Mouse (Mus musculus): ENCODE results near the gene Gm12166. TPM values are rescaled to one million over a fixed set of nuclear protein-coding genes. Genes with fewer than 3 reads are reported as not detected.

Gm12166 gene
- polyA plus RNA-seq, 1 experiment from 2014 or later, result 9.0 TPM

DNA sequence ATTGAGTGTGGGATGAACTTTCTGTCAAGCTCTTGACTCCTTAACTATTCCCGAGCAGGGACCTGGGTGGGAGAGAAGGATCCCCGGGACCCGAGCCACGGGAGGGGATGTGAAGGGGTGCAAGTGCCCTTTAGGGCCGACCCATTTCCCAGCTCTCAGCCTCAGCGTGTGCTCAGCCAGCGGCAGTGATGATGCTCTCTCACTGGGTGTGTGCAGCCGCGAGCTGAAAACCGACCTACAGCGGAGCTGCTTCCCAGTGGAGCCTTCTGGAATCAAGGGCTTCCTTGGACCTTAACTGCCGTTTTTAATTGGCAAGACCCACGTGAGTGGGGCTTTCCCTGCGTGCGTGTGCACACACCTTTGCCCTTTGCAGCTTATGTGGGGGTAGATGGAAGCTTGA lies 13.2 kb downstream of the Gm12166 start:
- no peaks in the 10 kb centered on the region; the same call in 1 of the 2 replicates for H3K9me3 ChIP-seq (replicated peaks; ENCODE audit: control insufficient read depth, low read length)
- 66% methylated on average over 15 of the region's 15 CpGs for WGBS (ENCODE audit: insufficient replicate concordance)
- no peaks in the 10 kb centered on the region for H3K27me3 ChIP-seq (ENCODE audit: control insufficient read depth, insufficient read depth, low read length)
- H3K27ac ChIP-seq (ENCODE audit: low read depth, low read length), result no peak overlapping the region
- no peaks in the 10 kb centered on the region for H3K4me1 ChIP-seq (ENCODE audit: control insufficient read depth, insufficient read depth, low read length)
- no peaks in the 10 kb centered on the region for H3K36me3 ChIP-seq (ENCODE audit: control insufficient read depth, insufficient read depth, low read length)
- no peak overlapping the region for H3K9ac ChIP-seq (ENCODE audit: low read depth, low read length)
- H3K4me3 ChIP-seq (ENCODE audit: low read depth, low read length), result no peak overlapping the region
- H3K4me2 ChIP-seq, result no peak overlapping the region; the same call in 1 of the 2 replicates
- no peak for ATAC-seq (replicated peaks; ENCODE audit: insufficient number of reproducible peaks, low FRiP score, low TSS enrichment)

DNA sequence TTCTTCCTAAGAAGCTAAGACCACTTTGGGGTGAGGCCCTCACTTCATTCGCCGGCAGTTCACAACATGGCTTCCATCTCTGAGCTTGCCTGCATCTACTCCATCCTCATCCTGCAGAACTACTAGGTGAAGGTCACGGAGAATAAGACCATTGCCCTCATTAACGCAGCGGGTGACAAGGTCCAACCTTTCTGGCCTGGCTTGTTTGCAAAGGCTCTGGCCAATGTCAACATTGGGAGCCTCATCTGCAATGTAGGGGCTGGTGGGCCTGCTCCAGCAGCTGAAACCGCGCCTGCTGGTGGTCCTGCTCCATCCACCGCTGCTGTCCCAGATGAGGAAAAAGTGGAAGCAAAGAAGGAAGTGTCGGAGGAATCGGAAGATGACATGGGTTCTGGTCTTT lies 15.7 kb downstream of the Gm12166 start:
- Histone ChIP-seq H3K27ac (ENCODE audit: low read depth, low read length) (no peak overlapping the region), H3K9me3 (replicated peaks; ENCODE audit: control insufficient read depth, low read length) (no peaks in the 10 kb centered on the region; the same call in 1 of the 2 replicates), H3K4me1 (ENCODE audit: control insufficient read depth, insufficient read depth, low read length) (no peaks in the 10 kb centered on the region), H3K27me3 (ENCODE audit: control insufficient read depth, insufficient read depth, low read length) (no peaks in the 10 kb centered on the region), H3K9ac (ENCODE audit: low read depth, low read length) (no peak overlapping the region), H3K4me3 (ENCODE audit: low read depth, low read length) (no peak overlapping the region), H3K4me2 (no peak overlapping the region), H3K36me3 (ENCODE audit: control insufficient read depth, insufficient read depth, low read length) (no peaks in the 10 kb centered on the region)
- 92% methylated on average over 10 of the region's 10 CpGs for WGBS (ENCODE audit: insufficient replicate concordance)
- no peak for ATAC-seq (replicated peaks; ENCODE audit: insufficient number of reproducible peaks, low FRiP score, low TSS enrichment)

GRCm38 (mm10) chr11:46032956-46033355 lies 19.2 kb downstream of the Gm12166 start:
- 78% methylated on average over 7 of the region's 7 CpGs for WGBS (ENCODE audit: insufficient replicate concordance)
- no peak overlapping the region for H3K27ac ChIP-seq (ENCODE audit: low read depth, low read length)
- no peak overlapping the region for H3K4me2 ChIP-seq
- ATAC-seq (replicated peaks; ENCODE audit: insufficient number of reproducible peaks, low FRiP score, low TSS enrichment), result no peak
- no peak overlapping the region for H3K4me3 ChIP-seq (ENCODE audit: low read depth, low read length)
- H3K27me3 ChIP-seq (ENCODE audit: control insufficient read depth, insufficient read depth, low read length), result no peaks in the 10 kb centered on the region
- H3K9me3 ChIP-seq (replicated peaks; ENCODE audit: control insufficient read depth, low read length), result no peaks in the 10 kb centered on the region; the same call in 1 of the 2 replicates
- no peak overlapping the region for H3K9ac ChIP-seq (ENCODE audit: low read depth, low read length)
- no peaks in the 10 kb centered on the region for H3K36me3 ChIP-seq (ENCODE audit: control insufficient read depth, insufficient read depth, low read length)
- peaks cover 12% of the 10 kb centered on the region for H3K4me1 ChIP-seq (ENCODE audit: control insufficient read depth, insufficient read depth, low read length)

DNA sequence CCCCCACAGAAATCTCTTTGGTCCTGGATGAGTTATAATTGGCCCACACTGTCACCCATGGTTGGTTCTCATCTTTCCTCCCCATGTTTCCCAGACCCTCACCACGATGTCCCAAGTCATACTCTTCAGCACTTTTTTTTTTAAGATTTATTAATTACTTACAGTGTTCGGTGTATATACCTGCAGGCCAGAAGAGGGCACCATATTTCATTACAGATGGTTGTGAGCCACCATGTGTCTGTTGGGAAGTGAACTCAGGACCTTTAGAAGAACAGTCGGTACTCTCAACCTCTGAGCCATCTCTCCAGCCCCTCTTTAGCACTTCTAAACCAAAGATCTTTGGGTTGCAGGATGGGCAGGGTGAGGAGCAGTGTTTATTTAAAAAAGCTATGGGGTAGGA lies 20.7 kb downstream of the Gm12166 start:
- peaks cover 12% of the 10 kb centered on the region for H3K4me1 ChIP-seq (ENCODE audit: control insufficient read depth, insufficient read depth, low read length)
- no peak overlapping the region for H3K4me3 ChIP-seq (ENCODE audit: low read depth, low read length)
- H3K27me3 ChIP-seq (ENCODE audit: control insufficient read depth, insufficient read depth, low read length), result no peaks in the 10 kb centered on the region
- WGBS (ENCODE audit: insufficient replicate concordance), result 46% methylated on average over 3 of the region's 3 CpGs
- no peak for ATAC-seq (replicated peaks; ENCODE audit: insufficient number of reproducible peaks, low FRiP score, low TSS enrichment)
- no peaks in the 10 kb centered on the region; the same call in 1 of the 2 replicates for H3K9me3 ChIP-seq (replicated peaks; ENCODE audit: control insufficient read depth, low read length)
- no peak overlapping the region for H3K9ac ChIP-seq (ENCODE audit: low read depth, low read length)
- H3K4me2 ChIP-seq, result no peak overlapping the region
- H3K36me3 ChIP-seq (ENCODE audit: control insufficient read depth, insufficient read depth, low read length), result no peaks in the 10 kb centered on the region
- H3K27ac ChIP-seq (ENCODE audit: low read depth, low read length), result no peak overlapping the region

DNA sequence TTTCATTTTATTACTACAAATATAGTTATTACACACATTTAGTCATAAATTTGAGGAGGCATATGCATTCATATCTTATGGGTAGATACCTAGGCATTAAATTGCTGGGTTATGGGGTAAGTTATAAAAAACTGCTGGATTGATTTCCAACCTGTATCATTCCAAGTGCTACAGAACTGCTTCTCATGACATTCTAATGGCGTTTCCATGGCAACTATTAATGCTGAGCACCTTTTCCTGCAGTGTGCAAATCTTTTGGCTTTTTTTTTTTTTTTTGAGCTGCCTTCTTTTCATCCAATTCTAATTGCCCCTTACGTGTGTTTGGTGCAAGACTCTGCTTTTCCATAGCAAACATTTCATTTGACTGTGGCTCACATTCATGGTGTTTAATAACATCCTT lies 22.1 kb downstream of the Gm12166 start:
- Histone ChIP-seq H3K9me3 (replicated peaks; ENCODE audit: control insufficient read depth, low read length) (no peaks in the 10 kb centered on the region), H3K4me3 (ENCODE audit: low read depth, low read length) (no peak overlapping the region), H3K9ac (ENCODE audit: low read depth, low read length) (no peak overlapping the region), H3K27ac (ENCODE audit: low read depth, low read length) (no peak overlapping the region), H3K4me1 (ENCODE audit: control insufficient read depth, insufficient read depth, low read length) (peaks cover 12% of the 10 kb centered on the region), H3K27me3 (ENCODE audit: control insufficient read depth, insufficient read depth, low read length) (no peaks in the 10 kb centered on the region), H3K4me2 (no peak overlapping the region), H3K36me3 (ENCODE audit: control insufficient read depth, insufficient read depth, low read length) (no peaks in the 10 kb centered on the region)
- 82% methylated on average over 2 of the region's 2 CpGs for WGBS (ENCODE audit: insufficient replicate concordance)
- no peak for ATAC-seq (replicated peaks; ENCODE audit: insufficient number of reproducible peaks, low FRiP score, low TSS enrichment)

DNA sequence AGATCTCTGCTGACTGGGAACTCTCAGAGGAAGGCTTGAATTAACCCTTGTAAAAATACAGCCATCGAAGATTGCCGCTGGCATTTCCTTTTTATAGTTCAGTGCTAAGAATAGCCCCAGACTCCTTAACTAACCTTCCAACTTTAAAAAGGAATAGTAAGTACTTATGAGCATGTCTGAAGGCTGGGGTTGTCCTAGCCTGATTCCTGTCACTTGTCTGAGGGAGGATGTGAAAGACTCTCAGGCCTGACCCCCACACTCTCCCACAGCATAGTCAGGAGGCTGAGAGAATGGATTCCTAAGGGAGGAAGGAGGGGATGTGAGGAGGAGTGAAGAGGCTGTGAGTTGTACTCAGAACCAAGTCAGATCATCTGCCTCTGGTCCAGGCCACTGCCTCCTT lies 22.6 kb downstream of the Gm12166 start:
- Histone ChIP-seq H3K36me3 (ENCODE audit: control insufficient read depth, insufficient read depth, low read length) (no peaks in the 10 kb centered on the region), H3K9ac (ENCODE audit: low read depth, low read length) (no peak overlapping the region), H3K27me3 (ENCODE audit: control insufficient read depth, insufficient read depth, low read length) (no peaks in the 10 kb centered on the region), H3K4me2 (peak overlapping the region; percentile 24), H3K27ac (ENCODE audit: low read depth, low read length) (peak overlapping the region; percentile 5; the same call in 1 of the 2 replicates), H3K4me3 (ENCODE audit: low read depth, low read length) (no peak overlapping the region), H3K9me3 (replicated peaks; ENCODE audit: control insufficient read depth, low read length) (no peaks in the 10 kb centered on the region), H3K4me1 (ENCODE audit: control insufficient read depth, insufficient read depth, low read length) (peaks cover 12% of the 10 kb centered on the region)
- 36% methylated on average over 2 of the region's 2 CpGs for WGBS (ENCODE audit: insufficient replicate concordance)
- no peak for ATAC-seq (replicated peaks; ENCODE audit: insufficient number of reproducible peaks, low FRiP score, low TSS enrichment)

- no peak for ATAC-seq (replicated peaks; ENCODE audit: insufficient number of reproducible peaks, low FRiP score, low TSS enrichment)
- H3K27ac ChIP-seq (ENCODE audit: low read depth, low read length), result no peak overlapping the region
- WGBS (ENCODE audit: insufficient replicate concordance), result 83% methylated on average over 6 of the region's 6 CpGs
- H3K27me3 ChIP-seq (ENCODE audit: control insufficient read depth, insufficient read depth, low read length), result no peaks in the 10 kb centered on the region
- no peaks in the 10 kb centered on the region for H3K36me3 ChIP-seq (ENCODE audit: control insufficient read depth, insufficient read depth, low read length)
- no peak overlapping the region for H3K9ac ChIP-seq (ENCODE audit: low read depth, low read length)
- no peak overlapping the region for H3K4me3 ChIP-seq (ENCODE audit: low read depth, low read length)
- H3K9me3 ChIP-seq (replicated peaks; ENCODE audit: control insufficient read depth, low read length), result no peaks in the 10 kb centered on the region
- no peak overlapping the region for H3K4me2 ChIP-seq
- H3K4me1 ChIP-seq (ENCODE audit: control insufficient read depth, insufficient read depth, low read length), result peaks cover 12% of the 10 kb centered on the region
These were observed 23.9 kb downstream of the Gm12166 start for GRCm38 (mm10) chr11:46027952-46028814.

DNA sequence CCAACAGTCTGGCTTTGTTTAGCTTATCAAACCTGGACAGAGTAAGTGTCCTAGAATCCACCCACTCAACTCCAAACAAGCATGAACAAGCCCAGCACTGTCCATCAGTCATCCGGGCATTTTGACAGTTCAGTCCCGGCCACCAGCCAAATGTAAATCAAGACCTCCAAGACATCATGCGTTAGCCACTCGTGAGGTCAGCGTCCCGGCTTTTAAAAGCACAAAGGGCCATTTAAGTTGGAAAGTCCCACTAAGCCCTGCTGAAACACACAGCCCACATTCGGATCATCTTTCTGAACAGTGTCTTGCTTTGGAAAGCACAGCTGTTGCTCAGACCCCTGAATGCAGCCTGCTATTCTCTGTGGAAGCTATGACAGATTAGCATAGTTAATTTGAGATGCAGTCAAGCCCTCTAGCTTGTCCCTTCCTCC lies 26.1 kb downstream of the Gm12166 start:
- ATAC-seq (replicated peaks; ENCODE audit: insufficient number of reproducible peaks, low FRiP score, low TSS enrichment), result no peak
- no peak overlapping the region for H3K9ac ChIP-seq (ENCODE audit: low read depth, low read length)
- H3K4me3 ChIP-seq (ENCODE audit: low read depth, low read length), result no peak overlapping the region
- 49% methylated on average over 7 of the region's 7 CpGs for WGBS (ENCODE audit: insufficient replicate concordance)
- H3K36me3 ChIP-seq (ENCODE audit: control insufficient read depth, insufficient read depth, low read length), result no peaks in the 10 kb centered on the region
- H3K27ac ChIP-seq (ENCODE audit: low read depth, low read length), result no peak overlapping the region
- H3K4me2 ChIP-seq, result no peak overlapping the region
- no peaks in the 10 kb centered on the region for H3K9me3 ChIP-seq (replicated peaks; ENCODE audit: control insufficient read depth, low read length)
- H3K4me1 ChIP-seq (ENCODE audit: control insufficient read depth, insufficient read depth, low read length), result peaks cover 12% of the 10 kb centered on the region
- no peaks in the 10 kb centered on the region for H3K27me3 ChIP-seq (ENCODE audit: control insufficient read depth, insufficient read depth, low read length)

DNA sequence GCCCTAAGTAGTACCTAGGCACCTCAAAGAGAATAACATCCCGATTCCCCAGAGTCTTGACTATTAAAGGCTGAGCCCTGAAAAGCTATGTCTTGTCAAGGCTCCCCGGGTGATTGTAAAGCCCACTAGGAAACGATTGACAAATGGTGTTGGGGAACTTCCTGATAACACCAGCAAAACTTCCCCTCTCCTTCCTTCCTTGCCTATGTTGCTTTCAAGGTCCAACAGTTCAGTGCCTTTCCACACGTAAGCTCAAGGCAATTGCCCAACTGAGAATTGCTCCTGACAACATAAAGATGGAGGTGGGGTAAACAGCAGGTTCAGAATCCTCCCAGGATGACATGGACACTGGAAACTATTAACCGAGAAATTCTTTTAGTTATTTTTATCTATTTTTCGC lies 29.1 kb downstream of the Gm12166 start:
- no peak overlapping the region for H3K4me3 ChIP-seq (ENCODE audit: low read depth, low read length)
- no peaks in the 10 kb centered on the region for H3K4me1 ChIP-seq (ENCODE audit: control insufficient read depth, insufficient read depth, low read length)
- no peak overlapping the region for H3K4me2 ChIP-seq
- H3K36me3 ChIP-seq (ENCODE audit: control insufficient read depth, insufficient read depth, low read length), result no peaks in the 10 kb centered on the region
- H3K27ac ChIP-seq (ENCODE audit: low read depth, low read length), result no peak overlapping the region
- no peak for ATAC-seq (replicated peaks; ENCODE audit: insufficient number of reproducible peaks, low FRiP score, low TSS enrichment)
- WGBS (ENCODE audit: insufficient replicate concordance), result 54% methylated on average over 6 of the region's 6 CpGs
- H3K27me3 ChIP-seq (ENCODE audit: control insufficient read depth, insufficient read depth, low read length), result no peaks in the 10 kb centered on the region
- no peak overlapping the region for H3K9ac ChIP-seq (ENCODE audit: low read depth, low read length)
- H3K9me3 ChIP-seq (replicated peaks; ENCODE audit: control insufficient read depth, low read length), result no peaks in the 10 kb centered on the region
